Mouse (Mus musculus) monocyte, adult 2 months (primary cell): ENCODE results near the gene Dnaja3.
A peak's percentile ranks its signal among the peaks of the same experiment; 100 is the strongest.

Source experiments
- DNase-seq, 2 experiments: peaks; one replicate each; pipeline ENCODE4 v3.0.0; 2022; ENCODE audit warnings: low spot score in 2 of 2, low read depth in 1 of 2

Dnaja3 gene

GRCm38 (mm10) chr16:4639831-4640237, at the start of gene Dnaja3, which contains the start of gene Vasn:
Gene Dnaja3, plus strand, starts transcription at chr16:4639989.
Gene Vasn, plus strand, starts transcription at chr16:4639941.
- peak in 1 of 2 experiments; percentile 46 for DNase-seq

DNA sequence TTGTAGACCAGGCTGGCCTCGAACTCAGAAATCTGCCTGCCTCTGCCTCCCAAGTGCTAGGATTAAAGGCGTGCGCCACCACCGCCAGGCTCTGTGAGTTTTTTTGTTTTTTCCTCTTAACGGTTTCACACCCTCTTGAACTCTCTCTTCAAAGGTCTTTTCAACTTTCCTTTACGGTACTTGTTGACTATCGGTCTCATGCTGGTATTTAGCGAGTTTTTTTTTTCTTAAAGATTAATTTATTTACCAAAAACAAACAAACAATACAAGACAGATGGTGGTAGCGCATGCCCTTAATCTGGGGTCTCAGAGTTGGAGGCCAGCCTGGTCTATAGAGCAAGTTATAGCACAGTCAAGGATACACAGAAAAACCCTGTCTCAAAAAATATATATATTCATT, 49.6 kb upstream of the Dnaja3 start:
- DNase-seq: no peak

- DNase-seq: no peak
Observed at GRCm38 (mm10) chr16:4592909-4593875, 46.6 kb upstream of the Dnaja3 start.

- no peak for DNase-seq
Observed at GRCm38 (mm10) chr16:4593971-4594813, 45.6 kb upstream of the Dnaja3 start, which contains the start of gene Glis2. Gene Glis2, plus strand, starts transcription at chr16:4594713.

DNA sequence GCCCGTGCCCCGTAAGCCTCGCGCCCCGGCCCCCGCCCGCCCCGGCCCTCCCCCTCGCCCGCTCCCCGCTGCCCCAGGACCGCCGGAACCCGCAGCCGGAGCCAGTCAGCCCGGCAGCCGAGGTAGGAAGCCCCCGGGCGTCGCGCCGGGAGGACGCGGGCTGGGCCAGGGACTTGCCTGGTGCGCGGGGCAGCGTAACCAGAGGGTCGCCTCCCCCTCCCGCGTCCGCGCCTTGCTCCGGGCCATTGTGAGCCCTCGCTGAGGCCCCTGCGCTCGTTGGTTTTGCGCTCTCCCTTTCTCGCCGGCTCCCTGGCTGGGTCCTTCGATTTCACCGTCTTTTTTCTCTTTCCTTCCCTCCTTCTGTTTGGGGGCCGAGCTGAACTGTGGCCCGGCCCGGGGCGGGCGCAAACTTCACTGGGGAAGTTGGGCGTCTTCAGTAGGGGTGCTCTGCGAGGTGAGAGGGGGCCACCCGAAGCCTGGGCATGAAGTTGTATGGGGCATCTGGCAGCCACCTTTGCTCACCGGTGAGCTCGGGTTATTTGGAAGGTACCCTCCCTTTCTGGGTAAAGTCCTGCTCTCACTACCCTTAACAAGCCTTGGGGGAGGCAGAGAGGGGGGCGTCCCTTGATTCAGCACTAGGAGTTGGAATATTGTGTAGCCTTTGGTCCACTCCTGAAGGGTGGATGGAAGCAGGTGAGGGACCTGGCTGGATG, 44.8 kb upstream of the Dnaja3 start:
- no peak for DNase-seq

- DNase-seq: no peak
Observed at GRCm38 (mm10) chr16:4595527-4595963, 44.2 kb upstream of the Dnaja3 start.

GRCm38 (mm10) chr16:4596141-4596728, 43.6 kb upstream of the Dnaja3 start:
- no peak for DNase-seq

DNA sequence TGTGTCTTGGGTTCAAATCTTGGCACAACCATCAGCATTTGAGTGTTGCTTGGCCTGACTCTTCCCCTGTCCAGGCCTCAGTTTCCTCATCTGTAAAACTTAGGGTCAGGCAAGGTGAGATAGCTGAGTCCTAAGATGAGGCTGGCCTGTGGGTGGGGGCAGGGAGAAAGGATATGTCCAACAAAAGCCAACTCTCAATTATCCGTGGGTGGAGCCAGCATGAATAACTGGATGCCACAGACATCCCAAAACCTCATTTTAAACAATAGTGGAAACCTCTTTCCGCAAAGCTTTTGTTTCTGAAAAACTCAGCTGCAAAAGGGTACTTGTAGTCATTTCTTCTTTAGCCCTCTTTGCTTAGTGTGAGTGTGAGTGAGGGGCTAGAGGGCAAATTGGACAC, 43.0 kb upstream of the Dnaja3 start:
- no peak for DNase-seq

DNA sequence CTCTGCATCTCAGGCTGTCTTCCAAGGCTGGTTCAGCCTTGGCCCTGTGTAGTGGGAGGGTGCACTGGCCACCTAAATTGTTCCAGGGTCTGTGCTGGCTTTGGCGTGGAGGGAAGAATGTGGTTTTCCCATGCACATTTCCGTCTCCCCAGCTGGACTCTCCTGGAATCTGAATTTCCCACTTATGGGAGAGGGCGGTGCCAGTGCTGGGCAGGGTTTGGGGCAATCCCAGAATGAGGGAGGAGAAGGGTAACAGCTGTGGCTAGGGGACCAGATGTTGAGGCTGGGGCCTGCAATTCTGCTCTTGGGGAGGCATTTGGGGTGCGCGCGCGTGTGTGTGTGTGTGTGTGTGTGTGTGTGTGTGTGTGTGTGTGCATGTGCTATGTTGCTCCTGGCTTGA, 42.5 kb upstream of the Dnaja3 start:
- no peak for DNase-seq

DNA sequence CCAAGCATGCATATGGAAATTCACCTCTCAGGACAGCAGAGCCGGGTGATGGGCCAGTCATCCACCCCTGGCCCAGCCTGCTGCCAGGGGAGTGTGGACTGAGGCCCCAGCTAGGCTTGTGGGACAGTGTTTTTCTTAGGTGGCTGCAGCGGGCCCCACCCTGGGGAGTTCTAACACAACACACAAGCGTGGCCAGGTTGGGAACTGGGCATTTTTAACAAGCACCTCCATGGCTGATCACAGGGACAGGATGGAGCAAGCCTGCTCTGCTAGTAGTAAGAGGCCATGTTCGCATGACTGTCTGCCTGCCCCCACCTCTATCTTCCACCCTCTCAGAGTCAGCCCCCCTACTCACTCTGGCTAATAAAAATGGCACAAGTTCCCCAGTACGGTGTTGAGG, 41.7 kb upstream of the Dnaja3 start:
- no peak for DNase-seq

DNA sequence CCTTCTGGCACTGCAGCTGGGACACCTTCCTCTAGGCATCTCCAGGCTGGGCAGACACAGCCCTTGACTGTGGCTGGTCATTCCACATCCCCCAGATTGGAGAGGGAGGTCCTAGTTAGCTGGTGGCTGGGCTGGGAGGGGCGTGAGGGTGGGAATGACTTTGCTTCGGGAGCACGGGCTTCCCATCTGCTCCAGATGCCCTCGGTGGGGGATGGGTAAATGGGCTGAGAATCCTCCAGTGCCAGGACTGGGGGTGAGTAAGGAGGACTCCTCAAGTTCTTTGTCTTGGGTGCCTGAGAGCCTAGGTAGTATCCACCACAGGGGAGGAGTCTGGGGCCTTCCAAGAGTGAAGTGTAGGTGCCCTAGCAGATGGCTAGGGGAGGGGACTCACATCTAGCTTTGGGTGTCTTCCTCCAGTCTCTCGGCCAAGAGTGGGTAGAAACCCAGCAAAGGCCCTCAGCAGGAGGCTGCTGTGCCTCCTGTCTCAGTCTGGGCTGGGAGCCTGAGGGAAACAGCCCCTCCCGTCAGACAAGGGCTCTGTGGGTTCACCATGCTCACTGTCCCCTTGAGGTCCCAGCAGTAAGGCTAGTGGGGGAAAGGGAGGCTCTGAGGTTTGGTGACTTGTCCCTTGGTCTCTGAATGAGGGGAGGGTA, 40.8 kb upstream of the Dnaja3 start:
- no peak for DNase-seq

GRCm38 (mm10) chr16:4599616-4600015, 40.2 kb upstream of the Dnaja3 start:
- no peak for DNase-seq

- no peak for DNase-seq
Observed at GRCm38 (mm10) chr16:4600701-4601310, 39.0 kb upstream of the Dnaja3 start.

DNA sequence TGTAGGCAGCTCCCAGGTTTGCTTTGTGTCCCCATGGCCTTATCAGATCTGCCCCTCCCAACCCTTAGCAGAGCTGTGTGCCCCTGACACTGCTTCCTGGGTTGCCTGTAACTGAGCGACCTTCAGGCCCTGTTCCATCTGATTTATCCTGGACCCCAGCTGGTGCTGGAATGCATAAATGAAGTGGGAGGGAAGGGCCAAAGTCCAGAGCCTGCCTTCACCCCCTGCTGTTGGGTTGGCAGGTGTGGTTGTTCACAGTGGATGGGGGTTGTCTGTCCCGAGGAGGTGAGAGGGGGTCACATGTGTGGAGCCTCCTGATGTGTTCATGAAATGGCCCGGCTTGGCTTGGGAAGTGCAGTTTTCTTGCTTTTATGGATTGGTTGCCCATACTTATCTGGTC, 37.6 kb upstream of the Dnaja3 start:
- DNase-seq: no peak

DNA sequence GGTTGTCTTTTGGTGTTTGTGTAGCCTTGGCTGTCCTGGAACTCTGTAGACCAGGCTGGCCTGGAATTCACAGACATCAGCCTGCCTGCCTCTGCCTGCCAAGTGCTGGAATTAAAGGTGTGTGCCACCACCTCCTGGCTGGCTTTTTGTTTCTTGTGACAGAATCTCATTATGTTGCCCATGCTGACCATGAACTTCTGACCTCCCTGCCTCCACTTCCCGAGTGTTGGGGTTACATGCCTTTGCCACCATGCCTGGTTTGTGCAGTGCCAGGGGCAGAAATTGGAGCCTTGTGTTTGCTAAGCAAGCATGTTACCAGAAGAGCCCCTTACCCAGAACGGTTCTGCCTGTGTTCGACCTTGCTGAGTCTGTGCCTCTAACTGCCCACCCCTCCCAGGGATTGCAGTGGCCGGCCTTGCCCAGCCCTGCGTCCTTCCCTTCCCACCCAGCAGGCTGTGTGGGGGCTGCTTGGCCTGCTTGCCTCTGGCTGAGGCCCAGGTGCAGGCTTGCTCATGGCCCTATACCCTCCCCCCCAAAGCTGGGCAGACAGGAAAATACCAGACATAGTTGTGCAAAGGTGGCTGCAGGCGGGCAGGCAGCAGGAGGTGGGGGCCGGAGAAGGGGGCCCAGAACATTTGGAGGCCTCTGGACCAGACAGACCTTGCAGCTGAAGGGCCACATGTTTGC, 36.9 kb upstream of the Dnaja3 start:
- DNase-seq: no peak

DNA sequence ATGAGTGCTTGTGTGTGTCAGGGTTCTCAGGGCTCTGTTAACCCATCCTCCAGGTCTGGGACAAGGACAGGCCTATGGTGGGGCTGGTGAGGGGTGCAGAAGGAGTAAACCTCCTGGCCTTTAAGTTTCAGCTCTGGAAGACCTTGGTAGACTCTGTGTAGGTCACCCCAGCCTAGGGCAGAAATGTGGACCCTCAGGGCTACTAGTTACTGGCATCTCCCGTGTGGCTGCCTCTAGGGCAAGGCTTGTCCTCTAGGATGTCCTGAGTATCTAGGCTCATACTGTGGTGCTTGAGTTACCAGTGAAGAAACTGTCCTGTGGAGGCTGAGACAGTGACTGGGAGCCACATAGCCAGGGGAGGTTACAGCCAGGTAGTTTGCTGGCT, 36.3 kb upstream of the Dnaja3 start:
- no peak for DNase-seq

DNA sequence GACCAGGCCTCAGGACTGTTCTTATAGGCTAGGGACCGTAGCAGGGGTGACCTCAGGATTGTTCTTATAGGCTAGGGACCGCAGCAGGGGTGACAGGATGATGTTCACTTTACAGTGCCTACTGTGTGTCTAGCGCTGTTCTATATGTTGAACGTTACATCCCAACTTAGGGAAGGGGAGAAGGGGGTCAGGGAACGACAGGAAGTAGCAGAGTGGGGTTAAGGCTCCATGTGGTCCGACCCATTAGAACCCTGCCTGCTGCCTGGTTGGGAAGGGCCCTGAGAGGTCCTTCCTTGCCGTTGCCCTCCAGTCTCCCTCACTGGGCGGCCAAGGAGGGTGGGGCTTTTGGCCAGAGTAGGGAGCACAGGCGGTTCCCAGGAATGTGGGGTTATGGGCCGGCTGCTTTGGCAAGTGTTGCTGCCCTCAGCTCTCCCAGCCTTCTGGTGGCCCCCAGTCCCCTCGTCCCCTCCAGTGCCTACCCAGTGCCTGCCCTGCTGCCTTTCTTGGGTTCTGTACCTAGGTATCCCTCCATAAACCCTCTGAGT, 35.4 kb upstream of the Dnaja3 start:
- DNase-seq: no peak

DNA sequence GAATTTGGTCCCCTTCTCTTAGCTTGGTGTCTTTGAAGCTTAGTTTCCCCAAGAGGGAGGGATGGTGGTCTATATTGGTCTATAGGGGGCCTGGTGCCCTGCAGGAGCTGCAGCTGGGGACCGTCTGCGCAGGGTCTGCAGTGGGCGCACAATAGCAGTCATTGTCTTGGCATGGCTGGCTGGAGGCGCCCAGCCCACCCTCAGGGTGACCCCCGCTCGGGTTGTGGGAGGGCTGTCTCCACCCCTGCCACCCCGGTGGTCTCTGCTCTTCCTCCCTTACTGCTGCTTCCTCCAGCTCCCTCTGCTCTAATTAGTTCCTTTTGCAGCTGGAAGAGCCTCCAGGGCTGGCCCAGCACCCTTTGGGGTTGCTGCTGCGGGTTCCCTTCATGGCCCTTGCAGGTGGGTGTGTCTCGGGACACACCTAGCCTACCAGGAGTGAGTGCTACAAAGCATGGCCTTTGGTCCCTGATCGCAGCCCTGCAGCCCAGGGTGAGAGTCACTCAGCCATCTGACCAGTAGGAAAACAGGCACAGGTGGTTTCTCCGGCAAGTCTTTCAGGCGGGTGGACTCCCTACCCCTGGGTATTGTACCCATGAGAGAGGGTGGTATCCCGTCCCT, 34.2 kb upstream of the Dnaja3 start:
- DNase-seq: no peak
